Mouse (Mus musculus) limb, embryonic 14.5 days (tissue): ENCODE results near the gene Slc9a3r1. TPM values are rescaled to one million over a fixed set of nuclear protein-coding genes. Genes with fewer than 3 reads are reported as not detected.

Experiments
- ATAC-seq: fragments of 200-750 bp; cut with Nextera tagmentation; 2 replicates; pipeline ENCODE4 v1.8.0; 2017; ENCODE audit warnings: low read depth, moderate number of reproducible peaks, moderate TSS enrichment; ENCODE audit not compliant: low FRiP score
- DNase-seq: peaks from one replicate; pipeline ENCODE4 v3.0.0-alpha.2; 2015; ENCODE audit warnings: low spot score
- H3K27ac ChIP-seq: fragments of 300-500 bp; sonication (generic); replicated peaks from 2 replicates; pipeline ENCODE4 v1.5.1; 2014; ENCODE audit warnings: low read depth, mild to moderate bottlenecking, low read length, moderate library complexity, mixed read lengths
- H3K27me3 ChIP-seq: fragments of 300-500 bp; sonication (generic); 2 replicates; pipeline ENCODE4 v1.6.1; 2014; ENCODE audit warnings: low read length, mixed read lengths; ENCODE audit not compliant: control insufficient read depth, insufficient read depth
- H3K36me3 ChIP-seq: fragments of 300-500 bp; sonication (generic); 2 replicates; pipeline ENCODE4 v1.6.1; 2014; ENCODE audit warnings: mild to moderate bottlenecking, low read length, moderate library complexity, mixed read lengths; ENCODE audit not compliant: control insufficient read depth, insufficient read depth
- H3K4me1 ChIP-seq: fragments of 300-500 bp; sonication (generic); 2 replicates; pipeline ENCODE4 v1.6.1; 2014; ENCODE audit warnings: antibody characterized with exemption, low read length, mixed read lengths; ENCODE audit not compliant: control insufficient read depth, insufficient read depth
- H3K4me2 ChIP-seq: fragments of 300-500 bp; sonication (generic); replicated peaks from 2 replicates; pipeline ENCODE4 v1.6.1; 2014; ENCODE audit warnings: low read depth, mild to moderate bottlenecking, low read length, moderate library complexity; ENCODE audit not compliant: severe bottlenecking
- H3K4me3 ChIP-seq: fragments of 300-500 bp; sonication (generic); replicated peaks from 2 replicates; pipeline ENCODE4 v1.5.1; 2014; ENCODE audit warnings: low read length
- H3K9ac ChIP-seq: fragments of 300-500 bp; sonication (generic); 2 replicates; pipeline ENCODE4 v1.6.1; 2014; ENCODE audit warnings: mild to moderate bottlenecking, low read depth, low read length, moderate library complexity; ENCODE audit not compliant: severe bottlenecking
- H3K9me3 ChIP-seq: fragments of 300-500 bp; sonication (generic); 2 replicates; pipeline ENCODE4 v1.6.1; 2016; ENCODE audit warnings: low read length; ENCODE audit not compliant: control insufficient read depth
- POLR2A ChIP-seq: fragments of 200-500 bp; IDR thresholded peaks from 2 replicates; pipeline ENCODE4 v1.8.0; 2012; ENCODE audit warnings: inconsistent platforms, mild to moderate bottlenecking, moderate library complexity, borderline replicate concordance; ENCODE audit not compliant: insufficient read depth, insufficient read length; ENCODE audit errors: extremely low read depth
- WGBS: fragments of 180-500 bp; shearing (Covaris S2); extraction: QIAGEN DNeasy Blood & Tissue Kit; methylation state at CpG from one replicate; pipeline ENCODE4 v1.1.7; 2014; 5-methylcytosine and 5-hydroxymethylcytosine counted together
- polyA plus RNA-seq, 2 experiments: library from polyadenylated mRNA; depleted of rRNA in 1 of 2; stranded (reverse) in 1 of 2; unstranded in 1 of 2; fragments of >200 nt; fragmentation: Nextera tagmentation in 1 of 2; extraction: Ambion mirVana in 1 of 2; gene quantifications; 2 replicates each; pipeline versions ENCODE4 v1.2.1 to v1.2.3; 2012 to 2014

The Slc9a3r1 gene
- polyA plus RNA-seq, 2 experiments = 22.0 to 29.9 TPM

- DNase-seq (no peak), ATAC-seq (0 out of 2 replicates have a peak, but pooled peaks have one; percentile 12)
- Histone ChIP-seq H3K27ac (no peak overlapping the region), H3K9ac (no peak overlapping the region), H3K4me2 (no peak overlapping the region), H3K36me3 (peaks cover 38% of the 10 kb centered on the region), H3K27me3 (no peaks in the 10 kb centered on the region), H3K4me3 (no peak overlapping the region), H3K4me1 (no peaks in the 10 kb centered on the region), H3K9me3 (no peaks in the 10 kb centered on the region)
- WGBS = 89% methylated on average over 9 of the region's 9 CpGs
- no peak for TF ChIP-seq POLR2A
Observed at GRCm38 (mm10) chr11:115202756-115203155, 39.6 kb downstream of the Slc9a3r1 start.

GRCm38 (mm10) chr11:115208126-115208525 lies 45.0 kb downstream of the Slc9a3r1 start:
- WGBS = 69% methylated on average over 12 of the region's 12 CpGs
- TF ChIP-seq POLR2A = no peak
- no peaks in the 10 kb centered on the region for H3K4me1 ChIP-seq
- ATAC-seq (no peak), DNase-seq (no peak)
- no peak overlapping the region for H3K9ac ChIP-seq
- H3K4me3 ChIP-seq = no peak overlapping the region
- no peak overlapping the region for H3K4me2 ChIP-seq
- H3K36me3 ChIP-seq = peaks cover 33% of the 10 kb centered on the region
- no peaks in the 10 kb centered on the region for H3K27me3 ChIP-seq
- H3K9me3 ChIP-seq = no peaks in the 10 kb centered on the region
- H3K27ac ChIP-seq = no peak overlapping the region

GRCm38 (mm10) chr11:115208776-115209732 lies 45.9 kb downstream of the Slc9a3r1 start:
- Histone ChIP-seq H3K36me3 (peaks cover 33% of the 10 kb centered on the region), H3K9me3 (no peaks in the 10 kb centered on the region), H3K9ac (no peak overlapping the region), H3K4me1 (no peaks in the 10 kb centered on the region), H3K4me2 (no peak overlapping the region), H3K4me3 (no peak overlapping the region), H3K27ac (no peak overlapping the region), H3K27me3 (no peaks in the 10 kb centered on the region)
- no peak for DNase-seq
- no peak for ATAC-seq
- no peak for TF ChIP-seq POLR2A
- 75% methylated on average over 25 of the region's 25 CpGs for WGBS

- H3K4me1 ChIP-seq = no peaks in the 10 kb centered on the region
- no peak for TF ChIP-seq POLR2A
- no peak overlapping the region for H3K27ac ChIP-seq
- no peak overlapping the region for H3K9ac ChIP-seq
- peaks cover 31% of the 10 kb centered on the region for H3K36me3 ChIP-seq
- H3K4me2 ChIP-seq = no peak overlapping the region
- H3K27me3 ChIP-seq = no peaks in the 10 kb centered on the region
- ATAC-seq = no peak
- H3K9me3 ChIP-seq = no peaks in the 10 kb centered on the region
- DNase-seq = no peak
- WGBS = 83% methylated on average over 7 of the region's 7 CpGs
- no peak overlapping the region for H3K4me3 ChIP-seq
Observed at GRCm38 (mm10) chr11:115209958-115210357, 46.8 kb downstream of the Slc9a3r1 start.

- 52% methylated on average over 13 of the region's 13 CpGs for WGBS
- Histone ChIP-seq H3K4me3 (no peak overlapping the region), H3K27me3 (no peaks in the 10 kb centered on the region), H3K27ac (no peak overlapping the region), H3K4me2 (no peak overlapping the region), H3K9ac (no peak overlapping the region), H3K9me3 (no peaks in the 10 kb centered on the region), H3K4me1 (no peaks in the 10 kb centered on the region), H3K36me3 (peaks cover 13% of the 10 kb centered on the region)
- no peak for TF ChIP-seq POLR2A
- DNase-seq = no peak
- no peak for ATAC-seq
Observed at GRCm38 (mm10) chr11:115212116-115212515, 49.0 kb downstream of the Slc9a3r1 start.
